Mouse (Mus musculus): ENCODE results near the gene Vamp5. TPM values are rescaled to one million over a fixed set of nuclear protein-coding genes. Genes with fewer than 3 reads are reported as not detected.

The Vamp5 gene
- polyA plus RNA-seq, 1 experiment from 2014 or later = 13.0 TPM

GRCm38 (mm10) chr6:72359343-72359742 is 20.9 kb downstream of the Vamp5 start:
- Histone ChIP-seq H3K4me3 (no peak overlapping the region), H3K27ac (no peak overlapping the region), H3K4me1 (peaks cover 50% of the 10 kb centered on the region), H3K36me3 (replicated peaks) (peaks cover 42% of the 10 kb centered on the region), H3K9me3 (no peaks in the 10 kb centered on the region), H3K27me3 (ENCODE audit: poor library complexity, severe bottlenecking) (peaks cover 9% of the 10 kb centered on the region; the same call in 1 of the 2 replicates)
- 82% methylated on average over 2 of the region's 2 CpGs for WGBS
- DNase-seq (ENCODE audit: extremely low spot score, low spot score) = no peak

DNA sequence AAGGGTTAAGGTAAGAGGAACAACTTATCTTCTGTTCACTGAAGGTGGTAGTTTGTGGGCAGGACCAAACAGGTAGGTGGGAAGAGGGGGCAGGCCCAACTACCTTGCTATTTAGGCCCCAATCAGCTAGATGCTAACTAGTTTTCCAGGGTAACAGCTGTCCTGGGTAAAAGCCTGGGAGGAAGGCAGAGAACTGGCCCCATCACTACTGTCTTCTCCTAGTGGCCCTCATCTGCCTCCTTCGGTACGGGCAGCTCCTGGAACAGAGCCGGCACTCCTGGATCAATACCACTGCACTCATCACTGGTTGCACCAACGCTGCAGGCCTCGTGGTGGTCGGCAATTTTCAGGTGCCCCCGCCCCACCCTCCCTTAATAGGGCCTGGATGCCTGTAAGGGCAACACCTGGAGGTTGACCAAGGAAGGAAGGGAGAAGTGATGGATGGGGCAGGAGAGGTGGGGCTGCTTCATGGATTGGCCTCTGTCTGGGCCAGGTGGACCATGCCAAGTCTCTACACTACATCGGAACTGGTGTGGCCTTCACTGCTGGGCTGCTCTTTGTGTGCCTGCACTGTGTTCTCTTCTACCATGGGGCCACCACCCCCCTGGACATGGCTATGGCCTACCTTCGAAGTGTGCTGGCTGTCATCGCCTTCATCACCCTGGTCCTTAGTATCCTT is 22.0 kb downstream of the Vamp5 start:
- Histone ChIP-seq H3K9me3 (no peaks in the 10 kb centered on the region), H3K4me3 (no peak overlapping the region), H3K27me3 (ENCODE audit: poor library complexity, severe bottlenecking) (peaks cover 9% of the 10 kb centered on the region; the same call in 1 of the 2 replicates), H3K27ac (no peak overlapping the region), H3K36me3 (replicated peaks) (peaks cover 42% of the 10 kb centered on the region), H3K4me1 (peaks cover 56% of the 10 kb centered on the region)
- no peak for DNase-seq (ENCODE audit: extremely low spot score, low spot score)
- 90% methylated on average over 10 of the region's 10 CpGs for WGBS

- Histone ChIP-seq H3K4me1 (peaks cover 52% of the 10 kb centered on the region), H3K4me3 (no peak overlapping the region)
- WGBS = 85% methylated on average over 5 of the region's 5 CpGs
These were observed 22.8 kb downstream of the Vamp5 start for GRCm38 (mm10) chr6:72357164-72358079.

GRCm38 (mm10) chr6:72356001-72356532 is 24.2 kb downstream of the Vamp5 start:
- no peaks in the 10 kb centered on the region for H3K9me3 ChIP-seq
- no peak for DNase-seq (ENCODE audit: extremely low spot score, low spot score)
- peak overlapping the region; percentile 64 for H3K4me3 ChIP-seq
- H3K36me3 ChIP-seq (replicated peaks) = peaks cover 48% of the 10 kb centered on the region
- H3K27ac ChIP-seq = peak overlapping the region; percentile 80
- WGBS = 37% methylated on average over 7 of the region's 8 CpGs
- peaks cover 46% of the 10 kb centered on the region for H3K4me1 ChIP-seq
- peaks cover 9% of the 10 kb centered on the region; the same call in 1 of the 2 replicates for H3K27me3 ChIP-seq (ENCODE audit: poor library complexity, severe bottlenecking)

More at GRCm38 (mm10) chr6:72357164-72358079, 22.8 kb downstream of the Vamp5 start:
- H3K9me3 ChIP-seq = no peaks in the 10 kb centered on the region
- H3K27me3 ChIP-seq (ENCODE audit: poor library complexity, severe bottlenecking) = peaks cover 9% of the 10 kb centered on the region; the same call in 1 of the 2 replicates
- no peak for DNase-seq (ENCODE audit: extremely low spot score, low spot score)
- peaks cover 42% of the 10 kb centered on the region for H3K36me3 ChIP-seq (replicated peaks)
- H3K27ac ChIP-seq = no peak overlapping the region

- Histone ChIP-seq H3K4me1 (peaks cover 38% of the 10 kb centered on the region), H3K36me3 (replicated peaks) (peaks cover 50% of the 10 kb centered on the region), H3K4me3 (peak within 1 kb of the TSS; percentile 64), H3K27ac (peak within 1 kb of the TSS; percentile 80), H3K9me3 (no peaks in the 10 kb centered on the region), H3K27me3 (ENCODE audit: poor library complexity, severe bottlenecking) (peaks cover 9% of the 10 kb centered on the region; the same call in 1 of the 2 replicates)
- WGBS = under 1% methylated on average over 71 of the region's 71 CpGs
- DNase-seq (ENCODE audit: extremely low spot score, low spot score) = peak; percentile 72
These were observed 25.0 kb downstream of the Vamp5 start, which contains the start of gene Tmem150a for GRCm38 (mm10) chr6:72355066-72355911. Gene Tmem150a, plus strand, starts transcription at chr6:72355447.

- peaks cover 50% of the 10 kb centered on the region for H3K36me3 ChIP-seq (replicated peaks)
- peaks cover 38% of the 10 kb centered on the region for H3K4me1 ChIP-seq
- H3K9me3 ChIP-seq = no peaks in the 10 kb centered on the region
- H3K27me3 ChIP-seq (ENCODE audit: poor library complexity, severe bottlenecking) = peaks cover 9% of the 10 kb centered on the region; the same call in 1 of the 2 replicates
- H3K27ac ChIP-seq = no peak overlapping the region
- H3K4me3 ChIP-seq = no peak overlapping the region
- 69% methylated on average over 1 of the region's 1 CpGs for WGBS
- no peak for DNase-seq (ENCODE audit: extremely low spot score, low spot score)
These were observed 26.2 kb downstream of the Vamp5 start for GRCm38 (mm10) chr6:72354025-72354424.

DNA sequence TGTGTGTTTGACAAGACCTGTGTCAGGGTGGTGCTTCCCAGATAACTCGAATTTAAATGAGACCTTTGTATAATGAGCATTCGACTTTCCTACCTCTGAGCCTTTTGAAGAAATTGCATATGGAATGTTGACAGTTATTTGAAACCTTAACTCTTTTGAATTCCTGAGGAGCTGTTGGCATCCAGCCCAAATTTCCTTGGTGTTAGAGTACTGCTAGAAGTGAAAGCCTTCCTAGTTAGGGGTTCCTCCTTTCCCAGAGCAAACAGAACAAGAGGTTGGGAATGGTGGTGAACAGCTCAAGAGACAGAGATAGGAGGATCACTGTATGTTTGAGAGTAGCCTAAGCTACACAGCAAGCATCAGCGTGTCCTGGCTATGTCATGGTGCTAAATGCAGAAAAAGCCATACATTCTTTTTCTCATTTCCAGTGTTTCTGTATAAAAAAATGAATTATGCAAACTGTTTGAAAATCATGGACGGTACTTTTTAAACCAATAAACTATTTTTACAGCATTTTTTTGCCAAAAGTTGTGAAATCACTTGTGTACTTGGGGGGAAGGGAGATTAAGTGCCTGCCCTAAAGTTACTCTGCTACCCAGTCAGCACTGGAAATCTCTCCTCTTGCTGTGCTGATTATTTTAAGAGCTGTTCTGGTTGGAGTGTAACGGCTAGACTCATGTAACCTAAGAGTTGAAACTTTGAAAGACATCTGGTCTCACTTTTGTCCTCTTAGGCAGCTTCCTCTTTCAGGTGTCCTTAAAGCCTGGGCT is 27.4 kb downstream of the Vamp5 start:
- Histone ChIP-seq H3K27ac (no peak overlapping the region), H3K27me3 (ENCODE audit: poor library complexity, severe bottlenecking) (peaks cover 9% of the 10 kb centered on the region; the same call in 1 of the 2 replicates), H3K4me1 (peaks cover 50% of the 10 kb centered on the region), H3K4me3 (no peak overlapping the region), H3K36me3 (replicated peaks) (peaks cover 46% of the 10 kb centered on the region), H3K9me3 (no peaks in the 10 kb centered on the region)
- no peak for DNase-seq (ENCODE audit: extremely low spot score, low spot score)
- WGBS = 77% methylated on average over 5 of the region's 5 CpGs

- H3K27ac ChIP-seq = no peak overlapping the region
- H3K9me3 ChIP-seq = no peaks in the 10 kb centered on the region
- no peaks in the 10 kb centered on the region for H3K27me3 ChIP-seq (ENCODE audit: poor library complexity, severe bottlenecking)
- H3K36me3 ChIP-seq (replicated peaks) = peaks cover 34% of the 10 kb centered on the region
- WGBS = 93% methylated on average over 2 of the region's 2 CpGs
- no peak for DNase-seq (ENCODE audit: extremely low spot score, low spot score)
- H3K4me3 ChIP-seq = no peak overlapping the region
- H3K4me1 ChIP-seq = peaks cover 53% of the 10 kb centered on the region
These were observed 30.1 kb downstream of the Vamp5 start for GRCm38 (mm10) chr6:72350214-72350613.

DNA sequence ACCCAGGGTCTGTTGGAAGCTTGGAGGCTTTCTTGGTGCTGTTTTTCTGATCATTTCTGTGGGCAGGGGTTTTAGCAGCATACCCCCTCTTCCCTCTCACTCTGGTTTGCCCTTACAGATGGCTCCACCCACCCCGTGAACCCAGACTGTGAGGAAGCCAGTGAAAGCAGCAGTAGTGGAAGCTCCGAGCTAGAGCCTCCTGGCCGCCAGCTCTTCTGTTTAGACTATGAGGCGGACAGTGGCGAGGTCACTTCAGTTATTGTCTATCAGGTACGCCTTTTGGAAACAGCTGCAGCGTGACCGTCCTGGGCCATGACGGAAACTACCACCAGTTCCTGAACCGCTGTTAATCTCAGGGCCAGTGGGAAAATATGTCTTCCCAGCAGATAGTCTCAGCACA is 31.9 kb downstream of the Vamp5 start:
- Histone ChIP-seq H3K27ac (no peak overlapping the region), H3K4me3 (peak overlapping the region; percentile 99; the same call in 1 of the 2 replicates), H3K9me3 (no peaks in the 10 kb centered on the region), H3K4me1 (peaks cover 52% of the 10 kb centered on the region), H3K27me3 (ENCODE audit: poor library complexity, severe bottlenecking) (no peaks in the 10 kb centered on the region), H3K36me3 (replicated peaks) (peaks cover 34% of the 10 kb centered on the region)
- DNase-seq (ENCODE audit: extremely low spot score, low spot score) = no peak
- WGBS = 85% methylated on average over 10 of the region's 10 CpGs

- WGBS = under 1% methylated on average over 72 of the region's 72 CpGs
- Histone ChIP-seq H3K27me3 (ENCODE audit: poor library complexity, severe bottlenecking) (no peaks in the 10 kb centered on the region), H3K9me3 (no peaks in the 10 kb centered on the region), H3K27ac (peak within 1 kb of the TSS; percentile 97), H3K4me1 (peaks cover 50% of the 10 kb centered on the region), H3K36me3 (replicated peaks) (peaks cover 39% of the 10 kb centered on the region), H3K4me3 (peak within 1 kb of the TSS; percentile 99)
- peak; percentile 83 for DNase-seq (ENCODE audit: extremely low spot score, low spot score)
These were observed 32.9 kb downstream of the Vamp5 start, which contains the start of gene 0610030E20Rik for GRCm38 (mm10) chr6:72347166-72347941. Gene 0610030E20Rik, plus strand, starts transcription at chr6:72347317.

- no peak overlapping the region for H3K4me3 ChIP-seq
- DNase-seq (ENCODE audit: extremely low spot score, low spot score) = no peak
These were observed 34.0 kb downstream of the Vamp5 start for GRCm38 (mm10) chr6:72346261-72346660.

More at GRCm38 (mm10) chr6:72346261-72346660, 34.0 kb downstream of the Vamp5 start:
- Histone ChIP-seq H3K27ac (no peak overlapping the region), H3K36me3 (replicated peaks) (peaks cover 44% of the 10 kb centered on the region), H3K4me1 (peaks cover 51% of the 10 kb centered on the region), H3K9me3 (no peaks in the 10 kb centered on the region), H3K27me3 (ENCODE audit: poor library complexity, severe bottlenecking) (no peaks in the 10 kb centered on the region)
- WGBS = 83% methylated on average over 4 of the region's 4 CpGs
